Mouse (Mus musculus): ENCODE measurements at regions not wholly inside any gene's neighbourhood (a gene's known extent, or its start where the extent isn't known, plus 50 kb on each side); places are given as distances from the start of the nearest gene placed in this dataset.

DNA sequence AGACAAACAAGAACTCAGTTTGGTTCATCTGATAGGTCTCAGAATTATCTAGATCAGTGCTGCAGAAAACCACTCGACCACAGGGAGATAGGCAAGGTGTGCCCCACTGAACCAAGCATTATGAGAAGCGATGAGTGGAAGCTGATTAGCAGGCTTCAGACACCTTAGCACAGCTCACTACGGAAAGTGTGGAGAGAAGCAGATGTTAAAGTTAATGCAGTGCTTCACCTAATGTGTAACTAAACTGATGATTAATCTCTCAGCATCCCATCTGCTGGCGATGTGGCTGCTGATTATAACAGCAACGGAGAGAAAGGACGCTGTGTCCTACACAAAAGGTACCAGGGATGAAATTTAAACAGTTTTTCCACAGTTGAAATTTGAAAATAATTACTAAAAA is 1517.8 kb upstream of the Pcdh20 start:
- Histone ChIP-seq H3K36me3 (no peaks in the 10 kb centered on the region), H3K27ac (no peak overlapping the region), H3K4me3 (no peak overlapping the region), H3K4me1 (replicated peaks) (0 out of 2 replicates have a peak, but pooled peaks cover 2% of the 10 kb centered on the region), H3K4me2 (no peak overlapping the region), H3K9ac (no peak overlapping the region), H3K9me3 (no peaks in the 10 kb centered on the region), H3K27me3 (no peaks in the 10 kb centered on the region)
- peak; percentile 61; the same call in 1 of the 2 replicates for ATAC-seq (ENCODE audit: low FRiP score)
- 41% methylated on average over 6 of the region's 6 CpGs for WGBS

DNA sequence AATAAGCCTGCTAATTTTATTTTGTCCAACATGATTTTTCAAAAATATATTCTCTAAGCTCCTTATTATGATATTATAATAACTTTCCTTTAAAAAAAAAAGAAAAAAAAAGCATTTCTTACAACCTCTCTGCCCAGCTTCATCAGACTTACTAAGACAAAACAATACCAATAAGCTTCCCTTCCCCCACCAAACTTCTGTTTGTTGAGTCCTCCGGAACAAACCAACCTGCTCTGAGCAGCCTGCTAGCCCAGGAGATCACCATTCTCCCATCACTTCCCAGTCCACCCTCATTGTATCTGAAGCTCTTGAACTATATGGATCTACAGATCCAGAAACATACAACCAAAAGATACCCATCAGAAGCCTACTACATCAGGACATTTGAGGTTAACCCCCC is 1514.9 kb upstream of the Pcdh20 start:
- 51% methylated on average over 1 of the region's 1 CpGs for WGBS
- H3K4me1 ChIP-seq (replicated peaks), result 0 out of 2 replicates have a peak, but pooled peaks cover 2% of the 10 kb centered on the region
- no peak for ATAC-seq (ENCODE audit: low FRiP score)
- no peak overlapping the region for H3K27ac ChIP-seq
- no peaks in the 10 kb centered on the region for H3K27me3 ChIP-seq
- no peak overlapping the region for H3K4me2 ChIP-seq
- no peak overlapping the region for H3K4me3 ChIP-seq
- H3K9ac ChIP-seq, result no peak overlapping the region
- H3K36me3 ChIP-seq, result no peaks in the 10 kb centered on the region
- H3K9me3 ChIP-seq, result no peaks in the 10 kb centered on the region

DNA sequence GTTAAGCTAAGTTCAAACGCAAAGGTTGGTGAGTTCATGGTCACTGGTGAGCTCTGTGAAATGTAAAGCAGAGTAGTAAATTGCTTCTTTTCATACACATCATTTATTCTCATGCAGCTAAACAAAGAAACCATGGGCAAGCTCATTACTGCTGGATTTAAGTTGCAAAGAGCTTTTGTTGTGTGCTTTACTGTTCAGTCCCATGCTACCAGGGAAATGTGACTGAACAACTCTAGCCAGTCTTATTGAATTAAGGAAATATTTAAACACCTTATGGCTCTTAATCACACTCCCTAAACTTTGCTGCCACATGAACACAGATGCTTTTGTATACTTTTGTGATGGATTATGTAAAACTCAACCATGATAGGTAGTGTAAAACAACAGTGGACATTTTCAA is 1514.4 kb upstream of the Pcdh20 start:
- H3K36me3 ChIP-seq, result no peaks in the 10 kb centered on the region
- 40% methylated on average over 1 of the region's 1 CpGs for WGBS
- no peak overlapping the region for H3K4me2 ChIP-seq
- H3K4me3 ChIP-seq, result no peak overlapping the region
- ATAC-seq (ENCODE audit: low FRiP score), result no peak
- H3K9me3 ChIP-seq, result no peaks in the 10 kb centered on the region
- H3K27ac ChIP-seq, result no peak overlapping the region
- no peaks in the 10 kb centered on the region for H3K27me3 ChIP-seq
- H3K4me1 ChIP-seq (replicated peaks), result 0 out of 2 replicates have a peak, but pooled peaks cover 2% of the 10 kb centered on the region
- H3K9ac ChIP-seq, result no peak overlapping the region

Measured in hindbrain, embryonic 13.5 days (tissue).